Mouse (Mus musculus): ENCODE measurements around the gene Tead4. TPM values are rescaled to one million over a fixed set of nuclear protein-coding genes. Genes with fewer than 3 reads are reported as not detected.

The Tead4 gene
- polyA plus RNA-seq, 1 experiment from 2014 or later: 1.5 TPM

DNA sequence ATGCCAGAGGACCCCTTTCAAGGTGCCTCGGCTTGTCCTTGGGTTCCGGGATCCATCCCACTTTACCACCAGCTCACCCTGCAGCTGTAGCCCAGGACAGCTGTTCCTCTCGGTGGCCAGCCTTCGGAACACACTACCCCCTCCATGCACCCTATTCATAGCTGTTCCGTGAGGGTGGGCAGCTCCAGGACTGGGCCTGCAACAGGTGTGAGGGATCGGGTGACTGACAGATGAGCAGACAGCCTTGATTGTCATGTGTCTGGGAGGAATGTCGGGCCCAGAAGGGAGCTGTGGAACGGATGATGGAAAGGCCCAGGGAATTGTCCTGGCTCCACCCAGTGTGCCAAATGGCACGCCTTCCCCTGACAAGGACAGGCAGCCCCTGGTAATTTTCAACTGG, 64.0 kb downstream of the Tead4 start:
- no peak overlapping the region for H3K27ac ChIP-seq (ENCODE audit: low read depth, low read length)

GRCm38 (mm10) chr6:128234206-128234605, 66.4 kb downstream of the Tead4 start:
- WGBS: 29% methylated on average over 5 of the region's 5 CpGs
- Histone ChIP-seq H3K27ac (ENCODE audit: low read depth, low read length) (no peak overlapping the region), H3K4me2 (replicated peaks; ENCODE audit: low read depth, low read length) (no peak overlapping the region), H3K9me3 (ENCODE audit: control insufficient read depth, low read length) (no peaks in the 10 kb centered on the region), H3K4me3 (ENCODE audit: low read length) (no peak overlapping the region), H3K4me1 (ENCODE audit: control insufficient read depth, insufficient read depth, low read length) (no peaks in the 10 kb centered on the region), H3K36me3 (ENCODE audit: control insufficient read depth, insufficient read depth, low read length) (no peaks in the 10 kb centered on the region), H3K9ac (ENCODE audit: low read depth, low read length) (no peak overlapping the region), H3K27me3 (ENCODE audit: control insufficient read depth, insufficient read depth, low read length) (no peaks in the 10 kb centered on the region)
- peak; percentile 80 for ATAC-seq (ENCODE audit: low FRiP score, low TSS enrichment)

More for the DNA sequence above, 64.0 kb downstream of the Tead4 start:
- 48% methylated on average over 9 of the region's 9 CpGs for WGBS
- H3K4me1 ChIP-seq (ENCODE audit: control insufficient read depth, insufficient read depth, low read length): no peaks in the 10 kb centered on the region
- no peak for ATAC-seq (ENCODE audit: low FRiP score, low TSS enrichment)
- H3K36me3 ChIP-seq (ENCODE audit: control insufficient read depth, insufficient read depth, low read length): no peaks in the 10 kb centered on the region
- H3K4me3 ChIP-seq (ENCODE audit: low read length): no peak overlapping the region
- H3K4me2 ChIP-seq (replicated peaks; ENCODE audit: low read depth, low read length): no peak overlapping the region
- no peak overlapping the region for H3K9ac ChIP-seq (ENCODE audit: low read depth, low read length)
- H3K9me3 ChIP-seq (ENCODE audit: control insufficient read depth, low read length): no peaks in the 10 kb centered on the region
- H3K27me3 ChIP-seq (ENCODE audit: control insufficient read depth, insufficient read depth, low read length): no peaks in the 10 kb centered on the region

- no peak for ATAC-seq (ENCODE audit: low FRiP score, low TSS enrichment)
- H3K9me3 ChIP-seq (ENCODE audit: control insufficient read depth, low read length): no peaks in the 10 kb centered on the region
- 76% methylated on average over 7 of the region's 7 CpGs for WGBS
- no peak overlapping the region for H3K9ac ChIP-seq (ENCODE audit: low read depth, low read length)
- H3K4me1 ChIP-seq (ENCODE audit: control insufficient read depth, insufficient read depth, low read length): no peaks in the 10 kb centered on the region
- H3K4me2 ChIP-seq (replicated peaks; ENCODE audit: low read depth, low read length): no peak overlapping the region
- no peaks in the 10 kb centered on the region for H3K36me3 ChIP-seq (ENCODE audit: control insufficient read depth, insufficient read depth, low read length)
- no peak overlapping the region for H3K4me3 ChIP-seq (ENCODE audit: low read length)
- no peaks in the 10 kb centered on the region for H3K27me3 ChIP-seq (ENCODE audit: control insufficient read depth, insufficient read depth, low read length)
- H3K27ac ChIP-seq (ENCODE audit: low read depth, low read length): no peak overlapping the region
Measured at GRCm38 (mm10) chr6:128232216-128232615, 68.4 kb downstream of the Tead4 start.

- no peak overlapping the region for H3K27ac ChIP-seq (ENCODE audit: low read depth, low read length)
- no peak overlapping the region for H3K4me2 ChIP-seq (replicated peaks; ENCODE audit: low read depth, low read length)
- no peak for ATAC-seq (ENCODE audit: low FRiP score, low TSS enrichment)
- no peak overlapping the region for H3K9ac ChIP-seq (ENCODE audit: low read depth, low read length)
- no peaks in the 10 kb centered on the region for H3K36me3 ChIP-seq (ENCODE audit: control insufficient read depth, insufficient read depth, low read length)
- H3K9me3 ChIP-seq (ENCODE audit: control insufficient read depth, low read length): no peaks in the 10 kb centered on the region
- no peaks in the 10 kb centered on the region for H3K4me1 ChIP-seq (ENCODE audit: control insufficient read depth, insufficient read depth, low read length)
- WGBS: 86% methylated on average over 3 of the region's 3 CpGs
- H3K4me3 ChIP-seq (ENCODE audit: low read length): no peak overlapping the region
- no peaks in the 10 kb centered on the region for H3K27me3 ChIP-seq (ENCODE audit: control insufficient read depth, insufficient read depth, low read length)
Measured at GRCm38 (mm10) chr6:128231741-128232140, 68.9 kb downstream of the Tead4 start.

GRCm38 (mm10) chr6:128227438-128228017, 73.1 kb downstream of the Tead4 start:
- no peaks in the 10 kb centered on the region for H3K4me1 ChIP-seq (ENCODE audit: control insufficient read depth, insufficient read depth, low read length)
- H3K27ac ChIP-seq (ENCODE audit: low read depth, low read length): no peak overlapping the region
- no peak overlapping the region for H3K9ac ChIP-seq (ENCODE audit: low read depth, low read length)
- H3K36me3 ChIP-seq (ENCODE audit: control insufficient read depth, insufficient read depth, low read length): no peaks in the 10 kb centered on the region
- no peak overlapping the region for H3K4me2 ChIP-seq (replicated peaks; ENCODE audit: low read depth, low read length)
- ATAC-seq (ENCODE audit: low FRiP score, low TSS enrichment): peak; percentile 65
- H3K9me3 ChIP-seq (ENCODE audit: control insufficient read depth, low read length): no peaks in the 10 kb centered on the region
- WGBS: 24% methylated on average over 8 of the region's 8 CpGs
- no peak overlapping the region for H3K4me3 ChIP-seq (ENCODE audit: low read length)
- H3K27me3 ChIP-seq (ENCODE audit: control insufficient read depth, insufficient read depth, low read length): no peaks in the 10 kb centered on the region

GRCm38 (mm10) chr6:128226941-128227340, 73.7 kb downstream of the Tead4 start:
- Histone ChIP-seq H3K4me1 (ENCODE audit: control insufficient read depth, insufficient read depth, low read length) (no peaks in the 10 kb centered on the region), H3K4me3 (ENCODE audit: low read length) (no peak overlapping the region), H3K36me3 (ENCODE audit: control insufficient read depth, insufficient read depth, low read length) (no peaks in the 10 kb centered on the region), H3K9me3 (ENCODE audit: control insufficient read depth, low read length) (no peaks in the 10 kb centered on the region), H3K9ac (ENCODE audit: low read depth, low read length) (no peak overlapping the region), H3K27ac (ENCODE audit: low read depth, low read length) (no peak overlapping the region), H3K4me2 (replicated peaks; ENCODE audit: low read depth, low read length) (no peak overlapping the region), H3K27me3 (ENCODE audit: control insufficient read depth, insufficient read depth, low read length) (no peaks in the 10 kb centered on the region)
- ATAC-seq (ENCODE audit: low FRiP score, low TSS enrichment): 0 out of 2 replicates have a peak, but pooled peaks have one; percentile 29
- 83% methylated on average over 3 of the region's 3 CpGs for WGBS

- Histone ChIP-seq H3K27me3 (ENCODE audit: control insufficient read depth, insufficient read depth, low read length) (no peaks in the 10 kb centered on the region), H3K9ac (ENCODE audit: low read depth, low read length) (no peak overlapping the region), H3K9me3 (ENCODE audit: control insufficient read depth, low read length) (no peaks in the 10 kb centered on the region), H3K27ac (ENCODE audit: low read depth, low read length) (no peak overlapping the region), H3K4me2 (replicated peaks; ENCODE audit: low read depth, low read length) (no peak overlapping the region), H3K4me3 (ENCODE audit: low read length) (no peak overlapping the region), H3K4me1 (ENCODE audit: control insufficient read depth, insufficient read depth, low read length) (no peaks in the 10 kb centered on the region), H3K36me3 (ENCODE audit: control insufficient read depth, insufficient read depth, low read length) (no peaks in the 10 kb centered on the region)
- 89% methylated on average over 1 of the region's 1 CpGs for WGBS
- ATAC-seq (ENCODE audit: low FRiP score, low TSS enrichment): no peak
Measured at GRCm38 (mm10) chr6:128225846-128226176, 74.8 kb downstream of the Tead4 start.

GRCm38 (mm10) chr6:128225009-128225845, 75.4 kb downstream of the Tead4 start:
- no peak for ATAC-seq (ENCODE audit: low FRiP score, low TSS enrichment)
- Histone ChIP-seq H3K9ac (ENCODE audit: low read depth, low read length) (no peak overlapping the region), H3K4me1 (ENCODE audit: control insufficient read depth, insufficient read depth, low read length) (no peaks in the 10 kb centered on the region), H3K4me3 (ENCODE audit: low read length) (no peak overlapping the region), H3K36me3 (ENCODE audit: control insufficient read depth, insufficient read depth, low read length) (no peaks in the 10 kb centered on the region), H3K4me2 (replicated peaks; ENCODE audit: low read depth, low read length) (no peak overlapping the region), H3K27me3 (ENCODE audit: control insufficient read depth, insufficient read depth, low read length) (no peaks in the 10 kb centered on the region), H3K27ac (ENCODE audit: low read depth, low read length) (no peak overlapping the region), H3K9me3 (ENCODE audit: control insufficient read depth, low read length) (no peaks in the 10 kb centered on the region)
- 77% methylated on average over 4 of the region's 4 CpGs for WGBS

GRCm38 (mm10) chr6:128223159-128223558, 77.5 kb downstream of the Tead4 start:
- Histone ChIP-seq H3K4me3 (ENCODE audit: low read length) (no peak overlapping the region), H3K27ac (ENCODE audit: low read depth, low read length) (no peak overlapping the region), H3K36me3 (ENCODE audit: control insufficient read depth, insufficient read depth, low read length) (no peaks in the 10 kb centered on the region), H3K9me3 (ENCODE audit: control insufficient read depth, low read length) (no peaks in the 10 kb centered on the region), H3K9ac (ENCODE audit: low read depth, low read length) (no peak overlapping the region), H3K4me1 (ENCODE audit: control insufficient read depth, insufficient read depth, low read length) (no peaks in the 10 kb centered on the region), H3K4me2 (replicated peaks; ENCODE audit: low read depth, low read length) (no peak overlapping the region), H3K27me3 (ENCODE audit: control insufficient read depth, insufficient read depth, low read length) (no peaks in the 10 kb centered on the region)
- no peak for ATAC-seq (ENCODE audit: low FRiP score, low TSS enrichment)

Data from kidney, embryonic 14.5 days (tissue).